Mouse (Mus musculus): ENCODE data around the gene Ifng. TPM values are rescaled to one million over a fixed set of nuclear protein-coding genes. Genes with fewer than 3 reads are reported as not detected.
A peak's percentile ranks its signal among the peaks of the same experiment; 100 is the strongest.
"Not testable (repeated sequence)": the region's sequence is repeated elsewhere in the genome, so short reads cannot be mapped to it uniquely, and the experiment has no call there.

The Ifng gene
- total RNA-seq (2021): not detected
- long read RNA-seq: 0 reads

GRCm38 (mm10) chr10:118440742-118441240 is at the start of gene Ifng:
Gene Ifng (plus strand): TSS chr10:118441046.
- DNase-seq (ENCODE audit: low spot score in 2 of 2): no peak

- DNase-seq (ENCODE audit: low spot score in 2 of 2): no peak
Observed at GRCm38 (mm10) chr10:118399917-118400316, 40.9 kb upstream of the Ifng start.

GRCm38 (mm10) chr10:118406463-118407221 is 34.2 kb upstream of the Ifng start:
- DNase-seq (ENCODE audit: low spot score in 2 of 2): no peak

- no peak for DNase-seq (ENCODE audit: low spot score in 2 of 2)
Observed at GRCm38 (mm10) chr10:118411377-118411776, 29.5 kb upstream of the Ifng start.

DNA sequence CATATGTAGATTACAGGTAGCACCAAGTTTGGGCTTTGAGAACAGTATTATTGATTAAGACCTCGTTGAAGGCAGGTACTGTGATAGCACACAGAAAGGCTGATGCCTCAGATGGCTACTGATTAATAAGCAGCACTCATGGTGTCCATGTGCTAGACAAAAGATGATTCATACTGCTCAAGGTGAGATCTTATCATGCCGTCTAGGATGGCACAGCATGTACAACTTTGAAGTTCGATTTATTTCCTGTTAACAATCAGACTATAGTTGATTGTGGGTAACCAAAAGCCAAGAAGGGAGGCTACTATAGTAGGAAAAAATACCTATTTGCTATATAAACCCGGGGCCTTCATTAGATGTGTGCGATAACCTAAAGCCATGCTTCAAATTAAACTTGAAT is 28.1 kb upstream of the Ifng start:
- DNase-seq (ENCODE audit: low spot score in 2 of 2): no peak

GRCm38 (mm10) chr10:118419000-118419425 is 21.8 kb upstream of the Ifng start:
- no peak for DNase-seq (ENCODE audit: low spot score in 2 of 2)

DNA sequence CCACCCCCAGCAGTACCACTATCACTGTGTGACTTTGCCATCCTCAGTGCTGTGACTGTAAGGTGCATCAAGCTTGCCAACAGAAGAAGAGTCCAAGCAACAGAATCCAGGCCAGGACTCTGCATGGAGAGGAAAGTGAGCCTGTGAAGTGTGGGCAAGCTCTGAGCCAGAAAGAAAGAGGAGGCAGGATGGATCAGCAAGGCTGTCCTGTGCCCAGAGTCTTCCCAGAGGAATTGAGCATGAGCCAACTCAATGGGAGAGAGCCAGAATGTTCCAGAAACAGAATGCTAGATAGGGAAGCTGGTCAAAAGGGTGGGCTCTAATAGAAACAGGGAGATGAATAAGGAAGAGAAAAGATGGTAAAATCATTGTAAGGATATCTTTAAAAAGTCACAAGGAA is 19.9 kb upstream of the Ifng start:
- no peak for DNase-seq (ENCODE audit: low spot score in 2 of 2)

- DNase-seq (ENCODE audit: low spot score in 2 of 2): no peak
Observed at GRCm38 (mm10) chr10:118435501-118435900, 5.3 kb upstream of the Ifng start.

GRCm38 (mm10) chr10:118441898-118442297 is 1.1 kb downstream of the Ifng start:
- peak; percentile 6 to 29 for DNase-seq (ENCODE audit: low spot score in 2 of 2)

- DNase-seq (ENCODE audit: low spot score in 2 of 2): no peak
Observed at GRCm38 (mm10) chr10:118442999-118443398, 2.2 kb downstream of the Ifng start.

DNA sequence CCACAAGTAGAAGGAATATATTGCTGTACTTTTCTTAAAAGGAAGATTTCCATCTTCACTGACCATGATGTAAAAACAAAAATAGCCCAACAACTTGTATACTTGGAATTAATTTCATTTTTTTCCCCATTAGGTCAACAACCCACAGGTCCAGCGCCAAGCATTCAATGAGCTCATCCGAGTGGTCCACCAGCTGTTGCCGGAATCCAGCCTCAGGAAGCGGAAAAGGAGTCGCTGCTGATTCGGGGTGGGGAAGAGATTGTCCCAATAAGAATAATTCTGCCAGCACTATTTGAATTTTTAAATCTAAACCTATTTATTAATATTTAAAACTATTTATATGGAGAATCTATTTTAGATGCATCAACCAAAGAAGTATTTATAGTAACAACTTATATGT is 4.2 kb downstream of the Ifng start:
- no peak for DNase-seq (ENCODE audit: low spot score in 2 of 2)

DNA sequence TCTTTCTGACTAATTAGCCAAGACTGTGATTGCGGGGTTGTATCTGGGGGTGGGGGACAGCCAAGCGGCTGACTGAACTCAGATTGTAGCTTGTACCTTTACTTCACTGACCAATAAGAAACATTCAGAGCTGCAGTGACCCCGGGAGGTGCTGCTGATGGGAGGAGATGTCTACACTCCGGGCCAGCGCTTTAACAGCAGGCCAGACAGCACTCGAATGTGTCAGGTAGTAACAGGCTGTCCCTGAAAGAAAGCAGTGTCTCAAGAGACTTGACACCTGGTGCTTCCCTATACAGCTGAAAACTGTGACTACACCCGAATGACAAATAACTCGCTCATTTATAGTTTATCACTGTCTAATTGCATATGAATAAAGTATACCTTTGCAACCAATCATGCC is 4.7 kb downstream of the Ifng start:
- no peak for DNase-seq (ENCODE audit: low spot score in 2 of 2)

GRCm38 (mm10) chr10:118445978-118446377 is 5.1 kb downstream of the Ifng start:
- DNase-seq (ENCODE audit: low spot score in 2 of 2): no peak

DNA sequence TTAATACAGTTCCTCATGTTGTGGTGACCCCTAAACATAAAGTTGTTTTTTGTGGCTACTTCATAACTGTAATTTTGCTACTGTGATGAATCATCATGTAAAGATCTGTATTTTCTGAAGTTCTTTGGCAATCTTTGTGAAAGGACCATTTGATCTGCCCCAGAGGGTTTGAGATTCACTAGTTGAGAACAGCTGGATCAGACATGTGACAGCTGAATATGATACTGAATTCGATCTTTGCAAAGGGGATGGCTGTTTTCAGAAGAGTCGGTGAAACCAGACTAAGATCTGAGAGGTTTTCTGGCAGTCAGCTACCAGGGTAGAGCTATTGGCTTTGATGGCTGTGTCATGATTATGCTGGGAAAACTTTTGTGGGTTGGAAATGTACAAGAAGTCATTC is 10.9 kb downstream of the Ifng start:
- no peak for DNase-seq (ENCODE audit: low spot score in 2 of 2)

- DNase-seq (ENCODE audit: low spot score in 2 of 2): no peak
Observed at GRCm38 (mm10) chr10:118458729-118459128, 17.9 kb downstream of the Ifng start.

GRCm38 (mm10) chr10:118461126-118461767 is 20.4 kb downstream of the Ifng start:
- no peak for DNase-seq (ENCODE audit: low spot score in 2 of 2)

GRCm38 (mm10) chr10:118466481-118466880 is 25.6 kb downstream of the Ifng start:
- DNase-seq (ENCODE audit: low spot score in 2 of 2): no peak

DNA sequence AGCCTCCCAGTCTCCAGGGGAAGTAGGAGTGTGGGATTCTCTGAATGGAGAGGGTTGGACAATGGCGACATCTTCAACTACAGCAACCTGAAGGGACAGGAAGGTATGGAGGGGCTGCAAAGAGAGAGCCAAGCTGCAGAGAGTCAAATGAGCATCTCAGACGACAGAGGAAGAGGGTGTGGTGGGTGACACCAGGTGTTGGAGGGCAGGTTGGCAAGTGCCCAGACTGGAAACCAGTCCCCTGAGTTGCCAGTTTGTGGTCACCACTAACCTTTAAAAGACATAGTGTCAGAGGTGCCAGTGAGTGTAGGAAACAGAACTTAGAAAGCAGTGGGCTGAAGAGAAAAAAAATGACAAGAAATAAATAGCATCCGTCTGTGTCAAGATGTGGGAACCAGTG is 28.2 kb downstream of the Ifng start:
- no peak for DNase-seq (ENCODE audit: low spot score in 2 of 2)

- no peak for DNase-seq (ENCODE audit: low spot score in 2 of 2)
Observed at GRCm38 (mm10) chr10:118470296-118470957, 29.6 kb downstream of the Ifng start.

DNA sequence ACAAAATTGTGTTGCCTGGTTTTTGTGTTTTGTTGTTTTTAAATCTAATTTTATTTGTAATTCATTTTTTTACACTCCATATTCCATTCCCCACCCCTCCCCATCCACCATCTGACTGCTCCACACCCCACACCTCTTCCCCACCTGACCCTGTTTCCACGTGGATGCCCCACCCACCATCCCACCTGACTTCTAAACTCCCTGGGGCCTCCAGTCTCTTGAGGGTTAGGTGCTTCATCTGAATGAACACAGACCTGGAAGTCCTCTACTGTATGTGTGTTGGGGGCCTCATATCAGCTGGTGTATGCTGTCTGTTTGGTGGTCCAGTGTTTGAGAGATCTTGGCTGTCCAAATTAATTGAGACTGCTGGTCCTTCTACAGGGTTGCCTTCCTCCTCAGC is 32.0 kb downstream of the Ifng start:
- not testable (repeated sequence) for DNase-seq (ENCODE audit: low spot score in 2 of 2)

- DNase-seq (ENCODE audit: low spot score in 2 of 2): peak; percentile 36 to 52
Observed at GRCm38 (mm10) chr10:118476696-118477095, 35.9 kb downstream of the Ifng start.

DNA sequence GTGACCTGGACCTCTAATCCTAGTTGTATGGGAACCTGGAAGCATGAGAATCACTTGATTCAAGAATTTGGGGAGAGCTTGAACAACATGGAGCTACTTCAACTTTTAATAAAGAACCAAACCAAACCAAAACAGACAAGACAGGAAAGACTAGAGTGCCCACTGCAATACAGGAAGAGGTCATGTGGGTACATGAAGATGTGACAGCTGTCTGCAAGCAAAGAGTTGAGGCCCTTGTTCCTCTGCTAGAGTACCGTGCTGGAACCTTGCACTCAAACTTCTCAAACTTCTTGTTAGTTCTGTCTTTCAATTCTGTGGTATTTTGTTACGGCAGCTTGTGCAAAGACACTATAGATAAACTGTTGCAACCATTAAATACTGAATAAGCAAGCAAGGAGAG is 36.5 kb downstream of the Ifng start:
- no peak for DNase-seq (ENCODE audit: low spot score in 2 of 2)

All from layer of hippocampus, postnatal 10 days (tissue).